Mouse (Mus musculus) myocyte (in vitro differentiated cells): ENCODE results near the gene Rabgap1l.

Experiments used
- CEBPB ChIP-seq: IDR thresholded peaks from 2 replicates; pipeline ENCODE4 v1.6.1; 2011; ENCODE audit warnings: mild to moderate bottlenecking, moderate library complexity; ENCODE audit not compliant: poor library complexity, insufficient read depth, severe bottlenecking
- E2F4 ChIP-seq: IDR thresholded peaks from one replicate; pipeline ENCODE4 v1.6.1; 2011; ENCODE audit warnings: mild to moderate bottlenecking, control low read depth, moderate library complexity; ENCODE audit not compliant: insufficient read depth
- POLR2A ChIP-seq: IDR thresholded peaks from one replicate; pipeline ENCODE4 v1.6.1; 2011; ENCODE audit warnings: low read depth, mild to moderate bottlenecking, control low read depth, moderate library complexity; ENCODE audit not compliant: insufficient read length

DNA sequence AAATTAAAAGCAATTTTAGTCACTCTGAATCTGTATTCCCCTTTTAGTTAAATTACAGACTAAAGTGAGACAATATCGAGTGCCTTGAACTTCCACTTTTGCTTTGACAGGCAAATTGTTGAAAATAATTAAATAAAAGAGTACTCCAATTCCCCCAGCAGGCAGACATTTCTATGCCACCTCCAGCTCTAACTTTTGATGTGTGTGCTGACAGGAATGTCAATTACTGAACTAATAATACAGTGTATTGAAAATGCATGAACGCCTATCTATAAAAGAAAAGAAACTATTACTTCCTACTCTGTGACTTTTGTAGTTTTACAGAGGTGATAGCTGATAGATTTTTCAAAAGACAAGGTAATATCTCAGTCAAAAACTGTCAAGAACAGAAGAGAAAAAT, 118.2 kb downstream of the Rabgap1l start:
- no peak for TF ChIP-seq POLR2A
- no peak for TF ChIP-seq E2F4
- no peak for TF ChIP-seq CEBPB
